Mouse (Mus musculus) heart, postnatal 0 days (tissue): Measurements from ENCODE around the gene Cdk6.

Experiments
- CTCF ChIP-seq: IDR thresholded peaks from 2 replicates; pipeline ENCODE4 v1.5.1; 2016; ENCODE audit warnings: antibody characterized with exemption, control low read depth, low read depth
- EP300 ChIP-seq: IDR thresholded peaks from 2 replicates; pipeline ENCODE4 v1.6.1; 2016; ENCODE audit warnings: antibody characterized with exemption, low read depth

DNA sequence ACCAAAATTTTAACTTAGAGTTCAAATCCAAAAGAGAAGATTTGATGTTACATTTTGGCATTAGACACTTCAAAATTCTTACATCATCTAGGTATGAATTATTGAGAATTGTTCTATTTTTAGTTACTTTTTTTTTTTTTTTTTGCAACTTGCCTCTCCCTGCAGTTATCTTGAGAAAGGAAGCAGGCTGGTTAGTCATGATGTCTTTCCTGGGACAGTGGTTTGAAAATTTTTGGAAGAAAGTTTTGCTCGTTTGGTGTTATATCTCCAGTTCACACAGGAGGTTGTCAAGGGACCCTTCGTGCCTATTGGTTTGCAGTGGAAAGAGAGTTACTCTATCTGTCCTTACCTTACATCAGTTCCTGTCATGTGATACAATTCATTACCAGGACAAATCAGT, 29.9 kb downstream of the Cdk6 start:
- TF ChIP-seq CTCF = no peak
- no peak for TF ChIP-seq EP300
